Mouse (Mus musculus) liver, embryonic 16.5 days (tissue): ENCODE data around the gene Ptcra. TPM values are rescaled to one million over a fixed set of nuclear protein-coding genes. Genes with fewer than 3 reads are reported as not detected.

Experiments
- ATAC-seq: fragments of 200-750 bp; cut with Nextera tagmentation; 2 replicates; pipeline ENCODE4 v1.8.0; 2017; ENCODE audit warnings: low read depth, mild to moderate bottlenecking, moderate number of reproducible peaks, moderate library complexity
- H3K27ac ChIP-seq: fragments of 300-500 bp; sonication (generic); 2 replicates; pipeline ENCODE4 v1.5.1; 2014; ENCODE audit warnings: mild to moderate bottlenecking, low read length
- H3K27me3 ChIP-seq: fragments of 300-500 bp; sonication (generic); 2 replicates; pipeline ENCODE4 v1.6.1; 2014; ENCODE audit warnings: low read depth, low read length, mixed read lengths; ENCODE audit not compliant: control insufficient read depth, insufficient read depth
- H3K36me3 ChIP-seq: fragments of 300-500 bp; sonication (generic); 2 replicates; pipeline ENCODE4 v1.6.1; 2014; ENCODE audit warnings: mild to moderate bottlenecking; ENCODE audit not compliant: control insufficient read depth, insufficient read depth
- H3K4me1 ChIP-seq: fragments of 300-500 bp; sonication (generic); 2 replicates; pipeline ENCODE4 v1.6.1; 2014; ENCODE audit warnings: low read depth, low read length, mixed read lengths; ENCODE audit not compliant: control insufficient read depth
- H3K4me2 ChIP-seq: fragments of 300-500 bp; sonication (generic); 2 replicates; pipeline ENCODE4 v1.6.1; 2014; ENCODE audit warnings: low read depth, low read length, mixed read lengths
- H3K4me3 ChIP-seq: fragments of 300-500 bp; sonication (generic); 2 replicates; pipeline ENCODE4 v1.5.1; 2014; ENCODE audit warnings: low read depth, mild to moderate bottlenecking, low read length
- H3K9ac ChIP-seq: fragments of 300-500 bp; sonication (generic); 2 replicates; pipeline ENCODE4 v1.6.1; 2014; ENCODE audit warnings: low read depth, low read length
- H3K9me3 ChIP-seq: fragments of 300-500 bp; sonication (generic); replicated peaks from 2 replicates; pipeline ENCODE4 v1.6.1; 2016; ENCODE audit warnings: low read length; ENCODE audit not compliant: control insufficient read depth
- WGBS: fragments of 180-500 bp; shearing (Covaris S2); extraction: QIAGEN DNeasy Blood & Tissue Kit; methylation state at CpG from one replicate; pipeline ENCODE4 v1.1.7; 2014; ENCODE audit not compliant: insufficient replicate concordance; 5-methylcytosine and 5-hydroxymethylcytosine counted together
- polyA plus RNA-seq: library from polyadenylated mRNA; unstranded; fragments of >200 nt; fragmentation: Nextera tagmentation; extraction: Ambion mirVana; gene quantifications from 2 replicates; pipeline ENCODE4 v1.2.1, GENCODE M21; 2015

The Ptcra gene
- polyA plus RNA-seq, 1 experiment from 2014 or later, result 0.13 TPM

DNA sequence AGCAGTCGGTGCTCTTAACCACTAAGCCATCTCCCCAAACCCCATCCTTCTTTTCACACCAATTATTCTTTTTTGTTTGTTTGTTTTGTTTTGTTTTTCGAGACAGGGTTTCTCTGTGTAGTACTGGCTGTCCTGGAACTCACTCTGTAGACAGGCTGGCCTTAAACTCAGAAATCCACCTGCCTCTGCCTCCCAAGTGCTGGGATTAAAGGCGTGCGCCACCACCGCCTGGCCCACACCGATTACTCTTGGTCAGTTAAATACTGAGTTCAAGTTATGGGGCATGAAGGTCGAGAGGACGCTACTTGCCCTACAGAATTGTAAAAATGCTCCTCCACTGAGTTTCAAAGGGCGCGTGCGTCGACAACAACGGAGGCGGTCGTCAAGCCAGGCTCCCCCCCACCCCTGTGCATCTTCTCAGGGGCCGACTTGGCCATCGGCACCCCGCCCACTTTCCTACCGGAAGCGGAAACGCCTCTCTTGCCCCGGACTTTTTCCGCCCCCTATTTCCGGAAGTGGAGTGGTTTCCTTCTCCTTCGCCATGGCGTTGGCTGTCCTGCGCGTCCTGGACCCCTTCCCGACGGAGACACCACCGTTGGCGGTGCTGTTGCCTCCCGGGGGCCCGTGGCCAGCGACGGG is 52.4 kb downstream of the Ptcra start, which contains the start of gene Pex6:
Pex6 (plus strand) TSS at position 505 of the 639 bp plus-strand sequence.
- 7% methylated on average over 36 of the region's 36 CpGs for WGBS
- Histone ChIP-seq H3K4me2 (peak within 1 kb of the TSS; percentile 73), H3K4me1 (peaks cover 16% of the 10 kb centered on the region), H3K27me3 (no peaks in the 10 kb centered on the region), H3K27ac (peak within 1 kb of the TSS; percentile 79), H3K36me3 (peaks cover 13% of the 10 kb centered on the region), H3K4me3 (peak within 1 kb of the TSS; percentile 99), H3K9ac (peak within 1 kb of the TSS; percentile 95), H3K9me3 (no peaks in the 10 kb centered on the region)
- ATAC-seq, result peak; percentile 86

DNA sequence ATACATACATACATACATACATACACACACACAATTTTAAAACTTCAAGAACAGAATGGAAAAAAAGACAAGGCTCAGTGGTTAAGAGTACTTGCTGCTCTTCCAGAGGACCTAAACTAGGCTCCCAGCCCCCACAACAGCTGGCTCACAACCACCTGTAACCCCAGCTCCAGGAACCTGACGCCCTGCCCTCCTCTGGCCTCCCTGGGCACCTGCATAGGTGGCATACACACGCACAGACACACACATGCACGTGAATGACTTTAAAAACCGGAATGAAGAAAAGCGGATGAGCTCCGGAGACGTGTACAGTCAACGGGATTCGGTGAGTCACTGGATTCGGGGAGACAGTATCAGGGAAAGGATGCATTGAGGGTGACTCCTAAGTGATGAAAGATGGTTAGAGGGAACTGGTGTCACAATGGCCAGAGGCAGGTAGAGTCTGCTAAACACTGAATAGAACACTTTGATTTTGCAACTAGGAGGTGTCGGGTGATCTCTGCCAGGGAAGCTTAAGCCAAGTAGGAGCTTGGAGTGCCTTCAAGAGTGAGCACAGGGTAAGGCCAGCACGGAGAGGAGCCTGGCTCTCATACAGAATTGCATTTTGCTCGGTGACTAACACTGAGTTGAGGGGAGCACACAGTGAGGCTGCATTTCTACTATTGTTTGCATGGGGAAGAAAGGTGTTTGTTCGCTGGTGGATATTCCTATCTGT is 57.0 kb downstream of the Ptcra start:
- Histone ChIP-seq H3K4me2 (no peak overlapping the region), H3K27ac (no peak overlapping the region), H3K9me3 (no peaks in the 10 kb centered on the region), H3K4me1 (peaks cover 34% of the 10 kb centered on the region), H3K4me3 (no peak overlapping the region), H3K27me3 (no peaks in the 10 kb centered on the region), H3K9ac (no peak overlapping the region), H3K36me3 (no peaks in the 10 kb centered on the region)
- WGBS, result 83% methylated on average over 14 of the region's 14 CpGs
- no peak for ATAC-seq

Other genes with a start within 250 kb of the Ptcra start
- gene Cul9, start 217.3 kb downstream of the Ptcra start, polyA plus RNA-seq, result 0.60 and 0.76 TPM in 2 replicates
- gene Srf, start 207.5 kb downstream of the Ptcra start, polyA plus RNA-seq, result 1.8 and 2.0 TPM in 2 replicates
- 8.4 and 9.4 TPM in 2 replicates for gene Ptk7, start 134.2 kb downstream of the Ptcra start, polyA plus RNA-seq
- 10.0 and 12.2 TPM in 2 replicates for gene Klc4, start 117.7 kb downstream of the Ptcra start, polyA plus RNA-seq
- 58.1 and 67.0 TPM in 2 replicates for gene Mrpl2, start 117.5 kb downstream of the Ptcra start, polyA plus RNA-seq
- 10.7 and 11.6 TPM in 2 replicates for gene Cul7, start 113.4 kb downstream of the Ptcra start, polyA plus RNA-seq
- 17.4 and 18.9 TPM in 2 replicates for gene Rrp36, start 89.4 kb downstream of the Ptcra start, polyA plus RNA-seq
- gene Mea1, start 84.9 kb downstream of the Ptcra start, polyA plus RNA-seq, result 50.1 and 50.6 TPM in 2 replicates
- 51.6 and 52.0 TPM in 2 replicates for gene Klhdc3, start 82.8 kb downstream of the Ptcra start, polyA plus RNA-seq
- gene Ppp2r5d, start 58.6 kb downstream of the Ptcra start, polyA plus RNA-seq, result 25.5 and 28.7 TPM in 2 replicates
- gene Pex6, start 52.2 kb downstream of the Ptcra start, polyA plus RNA-seq, result 8.1 and 10.4 TPM in 2 replicates
- 112 and 152 TPM in 2 replicates for gene Gnmt, start 34.5 kb downstream of the Ptcra start, polyA plus RNA-seq
- gene Cnpy3, start 11.5 kb downstream of the Ptcra start, polyA plus RNA-seq, result 24.7 TPM in 2 replicates
- gene 2310039H08Rik, start 8.9 kb upstream of the Ptcra start, polyA plus RNA-seq, result 56.1 and 56.6 TPM in 2 replicates
- gene Rpl7l1, start 19.0 kb upstream of the Ptcra start, polyA plus RNA-seq, result 68.9 and 72.2 TPM in 2 replicates
- gene Bicral, start 94.8 kb upstream of the Ptcra start, polyA plus RNA-seq, result 2.4 and 2.5 TPM in 2 replicates
- gene Tbcc, start 127.0 kb upstream of the Ptcra start, polyA plus RNA-seq, result 15.5 and 16.3 TPM in 2 replicates
- gene Prph2, start 146.7 kb upstream of the Ptcra start, polyA plus RNA-seq, result not detected in 2 replicates
- gene Ubr2, start 246.8 kb upstream of the Ptcra start, polyA plus RNA-seq, result 8.6 and 9.5 TPM in 2 replicates